Mouse (Mus musculus): Measurements from ENCODE around the gene Styxl1. TPM values are rescaled to one million over a fixed set of nuclear protein-coding genes. Genes with fewer than 3 reads are reported as not detected.

Styxl1 gene
- polyA plus RNA-seq, 1 experiment from 2014 or later, result 3.1 TPM

- Histone ChIP-seq H3K36me3 (peaks cover 13% of the 10 kb centered on the region), H3K4me2 (replicated peaks) (peak overlapping the region; percentile 36), H3K27ac (replicated peaks) (peak overlapping the region; percentile 71), H3K27me3 (no peaks in the 10 kb centered on the region), H3K4me3 (replicated peaks) (peak overlapping the region; percentile 12), H3K9ac (no peak overlapping the region), H3K9me3 (replicated peaks) (no peaks in the 10 kb centered on the region), H3K4me1 (peaks cover 43% of the 10 kb centered on the region)
- 9% methylated on average over 8 of the region's 8 CpGs for WGBS
- peak; percentile 71; the same call in 1 of the 2 replicates for ATAC-seq (ENCODE audit: insufficient number of reproducible peaks, low FRiP score, low TSS enrichment, low read depth)
Measured at GRCm38 (mm10) chr5:135725391-135725841, 52.8 kb downstream of the Styxl1 start.

- peaks cover 6% of the 10 kb centered on the region for H3K36me3 ChIP-seq
- H3K27me3 ChIP-seq, result no peaks in the 10 kb centered on the region
- no peak overlapping the region for H3K9ac ChIP-seq
- no peak for ATAC-seq (ENCODE audit: insufficient number of reproducible peaks, low FRiP score, low TSS enrichment, low read depth)
- H3K4me1 ChIP-seq, result peaks cover 48% of the 10 kb centered on the region
- H3K4me3 ChIP-seq (replicated peaks), result no peak overlapping the region
- H3K9me3 ChIP-seq (replicated peaks), result no peaks in the 10 kb centered on the region
- peak overlapping the region; percentile 71 for H3K27ac ChIP-seq (replicated peaks)
- peak overlapping the region; percentile 36; the same call in 1 of the 2 replicates for H3K4me2 ChIP-seq (replicated peaks)
- 12% methylated on average over 9 of the region's 9 CpGs for WGBS
Measured at GRCm38 (mm10) chr5:135724536-135725322, 53.5 kb downstream of the Styxl1 start.

- no peak for ATAC-seq (ENCODE audit: insufficient number of reproducible peaks, low FRiP score, low TSS enrichment, low read depth)
- H3K27ac ChIP-seq (replicated peaks), result no peak overlapping the region
Measured at GRCm38 (mm10) chr5:135723165-135723751, 54.9 kb downstream of the Styxl1 start.

GRCm38 (mm10) chr5:135722121-135722520, 56.1 kb downstream of the Styxl1 start:
- Histone ChIP-seq H3K27ac (replicated peaks) (0 out of 2 replicates have a peak overlapping the region, but pooled peaks have one; percentile 17), H3K4me1 (peaks cover 47% of the 10 kb centered on the region), H3K4me2 (replicated peaks) (no peak overlapping the region), H3K9me3 (replicated peaks) (no peaks in the 10 kb centered on the region), H3K9ac (no peak overlapping the region), H3K36me3 (peaks cover 10% of the 10 kb centered on the region), H3K27me3 (no peaks in the 10 kb centered on the region), H3K4me3 (replicated peaks) (no peak overlapping the region)
- ATAC-seq (ENCODE audit: insufficient number of reproducible peaks, low FRiP score, low TSS enrichment, low read depth), result no peak
- whole genome bisulfite sequencing, result 52% methylated on average over 11 of the region's 11 CpGs

More at GRCm38 (mm10) chr5:135723165-135723751, 54.9 kb downstream of the Styxl1 start:
- H3K9ac ChIP-seq, result no peak overlapping the region
- H3K4me2 ChIP-seq (replicated peaks), result no peak overlapping the region
- no peaks in the 10 kb centered on the region for H3K27me3 ChIP-seq
- no peak overlapping the region for H3K4me3 ChIP-seq (replicated peaks)
- peaks cover under 1% of the 10 kb centered on the region; the same call in 1 of the 2 replicates for H3K36me3 ChIP-seq
- H3K9me3 ChIP-seq (replicated peaks), result no peaks in the 10 kb centered on the region
- WGBS, result 60% methylated on average over 3 of the region's 3 CpGs
- peaks cover 50% of the 10 kb centered on the region for H3K4me1 ChIP-seq

GRCm38 (mm10) chr5:135721076-135721475, 57.1 kb downstream of the Styxl1 start:
- no peaks in the 10 kb centered on the region for H3K27me3 ChIP-seq
- H3K36me3 ChIP-seq, result peaks cover 20% of the 10 kb centered on the region
- H3K9ac ChIP-seq, result no peak overlapping the region
- WGBS, result 93% methylated on average over 8 of the region's 8 CpGs
- no peak overlapping the region for H3K4me2 ChIP-seq (replicated peaks)
- peaks cover 39% of the 10 kb centered on the region for H3K4me1 ChIP-seq
- ATAC-seq (ENCODE audit: insufficient number of reproducible peaks, low FRiP score, low TSS enrichment, low read depth), result no peak
- H3K27ac ChIP-seq (replicated peaks), result no peak overlapping the region
- no peak overlapping the region for H3K4me3 ChIP-seq (replicated peaks)
- H3K9me3 ChIP-seq (replicated peaks), result no peaks in the 10 kb centered on the region

GRCm38 (mm10) chr5:135720121-135720520, 58.1 kb downstream of the Styxl1 start:
- H3K9ac ChIP-seq, result no peak overlapping the region
- H3K27ac ChIP-seq (replicated peaks), result no peak overlapping the region
- H3K36me3 ChIP-seq, result peaks cover 22% of the 10 kb centered on the region
- 65% methylated on average over 3 of the region's 3 CpGs for WGBS
- ATAC-seq (ENCODE audit: insufficient number of reproducible peaks, low FRiP score, low TSS enrichment, low read depth), result no peak
- H3K27me3 ChIP-seq, result no peaks in the 10 kb centered on the region
- H3K4me3 ChIP-seq (replicated peaks), result no peak overlapping the region
- peaks cover 29% of the 10 kb centered on the region for H3K4me1 ChIP-seq
- no peak overlapping the region for H3K4me2 ChIP-seq (replicated peaks)
- H3K9me3 ChIP-seq (replicated peaks), result no peaks in the 10 kb centered on the region

GRCm38 (mm10) chr5:135719586-135720120, 58.5 kb downstream of the Styxl1 start:
- WGBS, result 66% methylated on average over 10 of the region's 10 CpGs
- no peak overlapping the region for H3K4me2 ChIP-seq (replicated peaks)
- H3K9ac ChIP-seq, result no peak overlapping the region
- H3K27me3 ChIP-seq, result no peaks in the 10 kb centered on the region
- H3K36me3 ChIP-seq, result peaks cover 22% of the 10 kb centered on the region
- H3K9me3 ChIP-seq (replicated peaks), result no peaks in the 10 kb centered on the region
- ATAC-seq (ENCODE audit: insufficient number of reproducible peaks, low FRiP score, low TSS enrichment, low read depth), result no peak
- no peak overlapping the region for H3K27ac ChIP-seq (replicated peaks)
- peaks cover 24% of the 10 kb centered on the region for H3K4me1 ChIP-seq
- H3K4me3 ChIP-seq (replicated peaks), result no peak overlapping the region

GRCm38 (mm10) chr5:135715624-135716023, 62.6 kb downstream of the Styxl1 start:
- H3K27me3 ChIP-seq, result no peaks in the 10 kb centered on the region
- 51% methylated on average over 10 of the region's 10 CpGs for WGBS
- H3K4me2 ChIP-seq (replicated peaks), result no peak overlapping the region

GRCm38 (mm10) chr5:135713441-135714218, 64.6 kb downstream of the Styxl1 start:
- WGBS, result 74% methylated on average over 16 of the region's 16 CpGs
- Histone ChIP-seq H3K36me3 (peaks cover 26% of the 10 kb centered on the region), H3K27ac (replicated peaks) (no peak overlapping the region), H3K4me3 (replicated peaks) (no peak overlapping the region), H3K9me3 (replicated peaks) (no peaks in the 10 kb centered on the region), H3K4me1 (0 out of 2 replicates have a peak, but pooled peaks cover 10% of the 10 kb centered on the region), H3K27me3 (no peaks in the 10 kb centered on the region), H3K9ac (no peak overlapping the region), H3K4me2 (replicated peaks) (no peak overlapping the region)
- ATAC-seq (ENCODE audit: insufficient number of reproducible peaks, low FRiP score, low TSS enrichment, low read depth), result no peak; the same call in 1 of the 2 replicates

More at GRCm38 (mm10) chr5:135715624-135716023, 62.6 kb downstream of the Styxl1 start:
- no peak for ATAC-seq (ENCODE audit: insufficient number of reproducible peaks, low FRiP score, low TSS enrichment, low read depth)
- Histone ChIP-seq H3K27ac (replicated peaks) (no peak overlapping the region), H3K9me3 (replicated peaks) (no peaks in the 10 kb centered on the region), H3K9ac (no peak overlapping the region), H3K4me1 (peaks cover 17% of the 10 kb centered on the region; the same call in 1 of the 2 replicates), H3K4me3 (replicated peaks) (no peak overlapping the region), H3K36me3 (peaks cover 22% of the 10 kb centered on the region)

GRCm38 (mm10) chr5:135712803-135713202, 65.4 kb downstream of the Styxl1 start:
- H3K27ac ChIP-seq (replicated peaks), result no peak overlapping the region
- H3K36me3 ChIP-seq, result peaks cover 28% of the 10 kb centered on the region
- no peaks in the 10 kb centered on the region for H3K9me3 ChIP-seq (replicated peaks)
- 73% methylated on average over 4 of the region's 4 CpGs for WGBS
- no peak overlapping the region for H3K9ac ChIP-seq
- no peak overlapping the region for H3K4me2 ChIP-seq (replicated peaks)
- no peak for ATAC-seq (ENCODE audit: insufficient number of reproducible peaks, low FRiP score, low TSS enrichment, low read depth)
- H3K27me3 ChIP-seq, result no peaks in the 10 kb centered on the region
- H3K4me1 ChIP-seq, result 0 out of 2 replicates have a peak, but pooled peaks cover 10% of the 10 kb centered on the region
- H3K4me3 ChIP-seq (replicated peaks), result no peak overlapping the region

Measured in embryonic facial prominence, embryonic 15.5 days (tissue).